7 mouse cellular contexts compared by ENCODE assay signal in genomic region chr8:81341591-81342235, GRCm38 (mm10). TPM values are rescaled to one million over a fixed set of nuclear protein-coding genes. Genes with fewer than 3 reads are reported as not detected.
A peak's percentile ranks its signal among the peaks of the same experiment; 100 is the strongest.
DNase-seq lines count a peak whose midpoint lies in the region; ATAC-seq lines count a peak whose summit lies in the region.

No protein-coding gene starts in this region.

- peak; percentile 36 to 47 for DNase-seq in adrenal gland, adult 18-20 months (ENCODE audit: low spot score in 2 of 2)
- DNase-seq in cerebellum, postnatal 25 days: peak; percentile 92 to 96
- DNase-seq in kidney, adult 11 months: peak; percentile 47
- peak; percentile 75 for DNase-seq in limb, embryonic 10.5 days (ENCODE audit: low spot score)
- DNase-seq in midbrain, embryonic 11.5 days (ENCODE audit: low spot score, missing footprints): peak; percentile 95
- DNase-seq in right cerebral cortex, postnatal 4 days: peak; percentile 64

- peak overlapping the region; percentile 71 for H3K27ac ChIP-seq in limb, embryonic 10.5 days
- no peak overlapping the region for H3K27ac ChIP-seq in midbrain, embryonic 11.5 days (ENCODE audit: low read depth, low read length)

- H3K9me3 ChIP-seq in limb, embryonic 10.5 days (replicated peaks): no peaks in the 10 kb centered on the region
- H3K9me3 ChIP-seq in midbrain, embryonic 11.5 days (ENCODE audit: control insufficient read depth, low read length): no peaks in the 10 kb centered on the region

- H3K4me2 ChIP-seq in midbrain, embryonic 11.5 days: peak overlapping the region; percentile 74

- peak overlapping the region; percentile 46 for H3K9ac ChIP-seq in midbrain, embryonic 11.5 days (ENCODE audit: low read length)

- ATAC-seq in granulocyte monocyte progenitor cell, adult 5-6 weeks (replicated peaks; ENCODE audit: poor library complexity, severe bottlenecking): peak; percentile 43
- peak; percentile 78 for ATAC-seq in midbrain, embryonic 11.5 days (ENCODE audit: low FRiP score)

- H3K4me1 ChIP-seq in limb, embryonic 10.5 days: peaks cover 13% of the 10 kb centered on the region
- H3K4me1 ChIP-seq in midbrain, embryonic 11.5 days (ENCODE audit: control insufficient read depth, insufficient read depth, low read length): peaks cover 2% of the 10 kb centered on the region; the same call in 1 of the 2 replicates

- peaks cover 21% of the 10 kb centered on the region for H3K27me3 ChIP-seq in limb, embryonic 10.5 days (ENCODE audit: low read depth, poor library complexity, severe bottlenecking)
- H3K27me3 ChIP-seq in midbrain, embryonic 11.5 days (ENCODE audit: control insufficient read depth, insufficient read depth, low read length): peaks cover 6% of the 10 kb centered on the region; the same call in 1 of the 2 replicates

- WGBS in limb, embryonic 10.5 days: 0% methylated on average over 20 of the region's 23 CpGs
- 0% methylated on average over 17 of the region's 23 CpGs for WGBS in midbrain, embryonic 11.5 days

- peak overlapping the region; percentile 67 for H3K4me3 ChIP-seq in limb, embryonic 10.5 days
- H3K4me3 ChIP-seq in midbrain, embryonic 11.5 days (ENCODE audit: low read depth, low read length): peak overlapping the region; percentile 48

- H3K36me3 ChIP-seq in limb, embryonic 10.5 days: no peaks in the 10 kb centered on the region
- no peaks in the 10 kb centered on the region for H3K36me3 ChIP-seq in midbrain, embryonic 11.5 days (ENCODE audit: control insufficient read depth, insufficient read depth, low read length)

RNA-seq across cellular contexts. Expression of gene Inpp4b, which starts 0.6 kb away (rescaled TPM):
- total RNA-seq in adrenal gland, adult 18-20 months (2021): 1 to 10 TPM; 4.6 to 9.2 TPM
- 0.73 and 1.2 TPM in 2 replicates for total RNA-seq in granulocyte monocyte progenitor cell, adult 5-6 weeks (2014; fragmentation: Nextera tagmentation)
- 0.47 and 4.7 TPM in 2 replicates for total RNA-seq in granulocyte monocyte progenitor cell, adult 5-6 weeks (2017)
- 6.3 and 15.8 TPM in 2 replicates for polyA plus RNA-seq in limb, embryonic 10.5 days (2016; fragmentation: Nextera tagmentation; extraction: Ambion mirVana)
- polyA plus RNA-seq in midbrain, embryonic 11.5 days (2014; fragmentation: Nextera tagmentation; extraction: Ambion mirVana): 3.0 and 3.5 TPM in 2 replicates

Comparison
In these comparisons a context has a peak if more than half of its experiments do, and no peak if none do; other contexts are left out.
1. DNase-seq: peak in every context shown above with its lines; median percentile 95 in midbrain, embryonic 11.5 days; 94 in cerebellum, postnatal 25 days; 75 in limb, embryonic 10.5 days; 64 in right cerebral cortex, postnatal 4 days; 47 in kidney, adult 11 months; 42 in adrenal gland, adult 18-20 months.